Mouse (Mus musculus) embryonic fibroblast, embryonic 13.5 days (primary cell): ENCODE data around the gene Nfam1.

Experiments used
- CTCF ChIP-seq: IDR thresholded peaks from 2 replicates; pipeline ENCODE4 v1.5.1; 2011; ENCODE audit warnings: mild to moderate bottlenecking, control low read depth, low read length, moderate library complexity, borderline replicate concordance; ENCODE audit not compliant: insufficient read depth
- POLR2A ChIP-seq: IDR thresholded peaks from 2 replicates; pipeline ENCODE4 v1.6.1; 2011; ENCODE audit warnings: low read depth, mild to moderate bottlenecking, control low read depth, low read length, moderate library complexity

- no peak for TF ChIP-seq CTCF
- TF ChIP-seq POLR2A: no peak
These were observed 64.7 kb downstream of the Nfam1 start for GRCm38 (mm10) chr15:82968449-82968848.
